Mouse (Mus musculus): ENCODE measurements at regions not wholly inside any gene's neighbourhood (a gene's known extent, or its start where the extent isn't known, plus 50 kb on each side); places are given as distances from the start of the nearest gene placed in this dataset.

DNA sequence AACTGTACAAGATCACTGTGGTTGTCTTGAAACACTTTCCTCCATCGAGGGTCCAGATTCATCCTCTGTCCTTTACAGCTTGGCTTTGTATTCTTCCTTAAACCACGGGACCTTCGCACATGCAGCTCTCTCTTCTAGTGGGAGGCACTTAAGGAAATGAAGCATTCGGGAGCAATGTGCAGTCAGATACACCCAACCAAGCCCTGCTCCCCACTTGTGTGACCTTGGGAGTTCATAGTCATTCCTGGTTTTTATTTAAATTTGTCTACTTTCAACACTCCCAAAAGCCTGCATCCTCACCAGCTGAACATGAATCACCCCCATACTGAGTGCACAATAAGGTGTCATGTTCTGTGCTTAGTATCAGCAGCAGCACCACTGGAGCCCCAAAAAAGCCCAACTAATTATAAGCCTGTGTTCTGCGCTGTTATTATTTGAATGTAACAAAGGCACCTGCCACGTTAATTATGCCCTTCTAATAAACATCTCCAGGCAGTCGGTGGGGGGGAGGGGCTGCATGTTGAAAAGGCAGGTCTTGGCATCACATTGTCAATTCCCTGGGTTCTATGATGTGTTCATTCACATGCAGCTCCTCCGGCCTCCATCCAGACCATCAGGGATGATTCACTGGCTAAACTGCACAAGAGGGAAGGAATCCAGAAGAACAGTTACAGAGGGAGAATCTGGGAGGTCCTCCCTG lies 524.6 kb downstream of the 1810013L24Rik start:
- DNase-seq = no peak

- no peak for DNase-seq
Measured at GRCm38 (mm10) chr16:9358651-9359050, 528.8 kb downstream of the 1810013L24Rik start.

DNA sequence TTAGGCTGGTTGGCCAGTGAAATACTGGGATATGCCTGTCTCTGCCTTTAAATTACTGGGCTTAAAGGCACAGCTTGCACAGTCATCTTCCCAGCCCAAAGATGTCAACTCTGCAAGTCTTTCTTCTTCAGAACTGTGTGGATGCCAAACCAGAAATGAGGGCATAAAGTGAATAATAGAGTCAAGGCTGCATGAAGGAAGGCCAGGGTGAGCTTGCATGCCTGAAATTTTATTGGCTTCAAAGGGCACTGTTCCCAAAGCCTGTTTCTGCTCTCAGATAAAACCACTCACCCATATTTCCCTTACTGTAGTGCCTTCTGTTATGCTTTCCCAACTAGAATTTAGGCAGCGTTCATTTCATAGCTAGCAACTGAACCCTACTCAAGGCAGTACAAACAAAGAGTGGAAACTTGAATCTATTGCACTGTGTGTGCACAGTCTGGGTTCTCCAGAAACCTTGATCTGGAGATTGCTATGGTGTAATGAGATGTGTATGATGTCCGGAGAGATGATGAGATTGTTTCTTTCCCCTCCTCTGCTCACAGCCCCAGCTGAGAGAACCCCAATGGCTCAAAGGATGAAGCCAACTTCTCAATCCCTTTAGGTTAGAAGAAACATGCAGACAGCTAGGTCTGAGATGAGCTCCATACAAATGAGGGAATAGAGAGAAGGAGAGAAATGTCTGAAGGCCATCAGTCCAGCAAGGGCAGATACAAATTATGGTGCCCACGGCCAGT lies 529.7 kb downstream of the 1810013L24Rik start:
- DNase-seq = no peak

DNA sequence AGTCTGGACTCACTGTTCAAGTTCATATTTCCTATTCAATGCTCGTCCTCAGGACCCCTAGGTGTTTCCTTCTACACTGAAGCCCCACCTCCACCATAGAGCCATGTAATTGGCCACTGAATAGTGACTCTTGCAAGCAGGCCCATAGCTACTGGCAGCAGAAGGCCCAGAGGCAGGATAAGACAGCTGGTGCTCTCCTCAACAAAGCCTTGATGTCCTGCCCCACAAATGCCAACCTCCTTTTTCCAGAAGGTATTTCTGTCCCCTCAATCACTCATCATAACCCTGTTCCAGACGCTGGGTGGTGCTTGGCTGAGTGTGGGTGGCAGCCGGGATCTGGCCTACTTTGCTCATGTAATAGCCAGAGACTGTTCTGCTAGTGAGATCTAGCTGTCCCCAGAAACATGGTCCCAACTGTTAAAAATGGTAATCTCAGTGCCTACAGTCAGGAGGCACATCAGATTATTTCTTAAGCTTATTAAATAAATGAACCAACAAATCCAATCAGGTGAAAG lies 530.9 kb downstream of the 1810013L24Rik start:
- no peak for DNase-seq

- DNase-seq = no peak
Measured at GRCm38 (mm10) chr16:9362116-9362515, 532.2 kb downstream of the 1810013L24Rik start.

DNA sequence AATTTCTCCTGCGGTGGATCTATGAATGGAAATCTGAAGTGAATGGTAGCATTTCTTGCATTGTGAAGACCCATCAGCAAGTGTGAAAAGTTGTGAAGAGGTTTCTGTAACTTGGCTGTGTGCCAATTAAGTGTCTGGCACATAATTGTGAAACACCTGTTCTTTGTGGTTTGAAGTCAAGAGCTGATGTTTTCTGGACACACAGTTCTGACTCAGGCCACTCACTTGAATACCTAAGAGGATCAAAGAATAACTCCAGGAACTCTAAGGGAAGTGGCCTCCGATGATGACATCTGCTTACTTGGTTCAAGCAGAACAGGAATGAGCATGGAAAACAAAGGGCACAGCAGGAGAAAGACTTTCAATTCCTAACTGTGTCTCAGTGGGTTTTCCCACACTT lies 534.2 kb downstream of the 1810013L24Rik start:
- DNase-seq = no peak

DNA sequence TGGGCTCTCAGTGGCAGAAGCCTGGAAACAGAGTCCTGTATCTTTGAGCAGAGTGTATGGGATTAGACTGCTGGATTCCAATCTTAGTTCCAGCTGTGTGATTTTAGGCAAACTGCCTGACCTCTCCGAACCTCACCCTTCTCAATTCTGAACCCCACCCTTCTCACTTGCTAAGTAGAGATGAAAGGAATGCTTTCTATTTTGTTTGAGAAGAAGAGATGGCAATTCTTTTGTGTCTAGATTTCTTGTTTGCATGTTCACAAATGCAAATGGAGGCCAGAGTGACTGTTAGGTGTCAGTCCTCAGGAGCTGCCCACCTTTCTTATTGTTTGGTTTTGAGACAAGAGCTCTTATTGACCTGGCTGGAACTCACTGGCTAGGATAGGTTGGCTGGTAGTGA lies 561.1 kb downstream of the 1810013L24Rik start:
- DNase-seq = no peak

GRCm38 (mm10) chr16:9404736-9405135 lies 574.8 kb downstream of the 1810013L24Rik start:
- DNase-seq = no peak

DNA sequence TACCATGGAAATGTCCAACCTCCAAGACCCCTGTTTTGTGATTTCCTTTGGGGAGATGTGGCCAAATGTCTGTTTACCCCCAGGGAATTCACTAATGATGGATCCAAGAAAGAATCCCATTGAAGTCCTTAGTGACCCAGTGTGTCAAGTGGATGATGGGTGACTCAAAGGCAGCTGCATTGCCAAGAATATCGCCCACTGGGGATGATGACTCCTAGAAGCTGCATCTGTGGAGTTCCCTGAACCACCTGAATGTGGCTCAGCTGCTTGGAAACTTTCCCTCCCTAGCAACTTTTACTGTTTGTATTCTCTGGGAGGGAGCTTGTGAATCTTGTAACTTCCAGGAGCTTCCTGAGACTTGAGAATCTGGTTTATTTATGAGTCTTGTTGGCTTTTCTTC lies 578.3 kb downstream of the 1810013L24Rik start:
- DNase-seq = no peak

GRCm38 (mm10) chr16:9430509-9430908 lies 564.9 kb downstream of the Grin2a start:
- no peak for DNase-seq

- DNase-seq = no peak
Measured at GRCm38 (mm10) chr16:9439300-9439856, 556.0 kb downstream of the Grin2a start.

GRCm38 (mm10) chr16:9439891-9440290 lies 555.5 kb downstream of the Grin2a start:
- DNase-seq = no peak

DNA sequence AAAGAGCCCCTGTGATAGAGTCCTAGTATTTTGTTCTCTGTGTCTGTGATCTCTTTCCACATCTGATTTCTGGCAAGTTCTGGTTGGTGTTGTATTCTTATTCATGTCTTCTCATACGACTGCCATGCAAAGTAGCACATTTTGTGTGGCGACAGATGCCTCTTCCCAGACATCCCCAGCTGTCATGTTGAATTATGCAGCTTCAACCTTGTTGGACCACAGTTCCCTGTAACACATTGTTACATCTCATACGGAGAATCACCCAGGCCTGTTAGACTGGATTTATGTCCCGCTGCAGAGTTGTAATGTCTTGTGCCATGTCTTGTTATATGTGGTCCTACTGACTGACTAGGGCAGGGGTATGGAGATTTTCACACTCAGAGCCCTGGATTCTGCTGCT lies 543.3 kb downstream of the Grin2a start:
- no peak for DNase-seq

GRCm38 (mm10) chr16:9457574-9457973 lies 537.8 kb downstream of the Grin2a start:
- no peak for DNase-seq

DNA sequence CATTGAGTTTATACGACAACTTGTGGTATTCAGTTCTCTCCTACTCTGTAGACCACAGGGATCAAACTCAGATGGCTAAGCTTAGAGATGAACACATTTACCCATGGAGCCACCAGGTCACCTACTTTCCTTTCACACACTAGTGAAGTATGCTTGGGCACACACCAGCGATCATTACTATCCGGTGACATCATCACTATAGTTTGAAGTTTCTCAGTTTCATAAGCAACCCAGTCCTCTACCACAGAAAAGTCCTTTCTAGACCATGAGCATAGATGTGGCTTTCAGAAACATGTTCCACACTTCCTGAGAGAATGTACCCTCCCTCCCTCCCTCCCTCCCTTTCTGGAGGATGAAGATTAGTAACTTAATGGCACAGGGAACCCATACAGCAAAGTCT lies 532.9 kb downstream of the Grin2a start:
- no peak for DNase-seq

DNA sequence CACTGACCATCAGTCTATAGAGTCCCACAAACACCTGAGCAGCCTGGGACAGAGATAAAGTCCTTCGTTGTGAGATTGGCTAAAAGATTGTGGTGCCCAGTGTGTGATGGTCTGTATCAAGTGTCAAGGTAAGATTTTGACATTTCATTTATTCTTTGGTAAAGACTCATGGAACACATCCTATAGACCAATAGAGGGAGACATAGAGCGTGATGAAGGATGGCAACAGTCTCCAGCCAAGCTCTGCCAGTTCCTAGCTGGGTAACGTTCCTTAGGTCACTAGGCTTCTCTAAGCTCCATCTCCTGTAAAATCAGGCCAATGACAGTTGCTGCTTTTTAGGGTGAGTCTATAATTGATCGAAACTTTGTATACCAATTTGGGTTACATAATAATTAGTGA lies 526.0 kb downstream of the Grin2a start:
- no peak for DNase-seq

DNA sequence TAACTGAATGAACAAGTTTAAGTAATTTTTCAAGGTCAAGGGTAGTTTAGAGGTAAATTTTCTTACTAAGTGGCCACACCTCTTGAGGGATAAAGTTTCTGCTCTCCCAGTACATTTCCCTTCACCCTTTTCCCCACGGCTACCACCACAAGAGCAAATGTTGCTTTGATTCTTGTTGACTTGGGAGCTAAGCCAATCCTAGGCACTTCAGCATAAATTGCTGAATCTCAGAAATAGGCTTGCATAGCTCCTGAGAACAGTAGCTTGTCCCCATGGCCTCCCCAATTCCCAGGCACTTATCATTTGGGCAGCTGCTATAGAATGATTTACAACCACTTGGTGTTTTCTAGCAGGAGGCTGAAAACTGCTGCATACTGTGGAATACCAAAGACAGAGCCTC lies 510.1 kb downstream of the Grin2a start:
- DNase-seq = no peak

- DNase-seq = no peak
Measured at GRCm38 (mm10) chr16:9498301-9498700, 497.1 kb downstream of the Grin2a start.

DNA sequence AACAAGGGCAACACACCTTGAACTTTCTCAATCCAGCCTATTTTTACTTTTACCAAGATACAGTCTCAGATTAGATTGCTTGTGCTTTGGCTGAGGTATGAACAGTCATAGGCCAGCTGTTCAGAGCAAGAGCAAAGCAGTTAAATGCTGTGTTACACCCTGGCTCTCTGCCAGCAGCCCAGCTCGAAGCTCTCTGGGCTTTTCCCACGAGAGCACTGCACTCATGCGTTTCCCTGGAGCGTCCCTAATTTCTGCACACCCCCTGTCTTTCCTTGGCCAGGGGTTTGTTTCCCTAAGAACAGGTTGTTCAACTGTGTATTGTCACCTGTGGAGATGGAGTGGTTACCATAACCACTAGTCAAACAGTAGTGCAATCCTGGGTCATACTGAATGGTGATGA lies 493.6 kb downstream of the Grin2a start:
- peak; percentile 39 for DNase-seq

DNA sequence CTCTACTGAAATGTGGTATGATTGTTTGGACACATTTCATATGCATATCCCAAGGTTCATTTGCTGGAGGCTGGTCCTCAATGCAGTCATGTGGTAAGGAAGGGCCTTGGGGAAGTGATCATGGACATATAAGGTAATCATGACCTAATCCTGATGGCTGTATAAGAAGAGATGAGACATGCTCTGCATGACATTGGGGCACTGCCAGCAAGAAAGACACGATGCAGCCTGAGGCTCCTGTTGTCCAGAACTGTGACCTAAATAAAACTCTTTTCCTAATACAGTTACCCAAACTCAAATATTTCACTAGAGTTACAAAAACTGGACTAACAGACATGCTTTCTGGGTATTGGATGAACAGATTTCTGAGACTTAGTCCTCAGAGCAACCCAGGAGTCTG lies 485.7 kb downstream of the Grin2a start:
- DNase-seq = no peak

- DNase-seq = no peak
Measured at GRCm38 (mm10) chr16:9514538-9514937, 480.8 kb downstream of the Grin2a start.
